8 mouse cellular contexts compared by ENCODE assay signal in genomic region chr10:7673673-7674072, GRCm38 (mm10). TPM values are rescaled to one million over a fixed set of nuclear protein-coding genes. Genes with fewer than 3 reads are reported as not detected.
A peak's percentile ranks its signal among the peaks of the same experiment; 100 is the strongest.
DNase-seq lines count a peak whose midpoint lies in the region; ATAC-seq and TF ChIP-seq lines count a peak whose summit lies in the region.

No protein-coding gene starts in this region.

- peak; percentile 43 for TF ChIP-seq CTCF in lung, embryonic 14.5 days (IDR thresholded peaks at IDR 0.05; ENCODE audit: low read depth)

- no peak overlapping the region for H3K4me2 ChIP-seq in hindbrain, embryonic 16.5 days (ENCODE audit: low read length)
- H3K4me2 ChIP-seq in hindbrain, embryonic 12.5 days (replicated peaks), result no peak overlapping the region
- H3K4me2 ChIP-seq in lung, embryonic 14.5 days, result no peak overlapping the region

- DNase-seq in ES-CJ7 (ENCODE audit: low read depth, low spot score), result peak; percentile 76
- peak; percentile 43 for DNase-seq in embryo, embryonic 11 days
- DNase-seq in lung, embryonic 14.5 days, result peak; percentile 63
- peak; percentile 14 to 17 for DNase-seq in thymus, postnatal 36 days
- no peak for DNase-seq in frontal cortex, postnatal 36 days (ENCODE audit: low spot score in 2 of 2)
- DNase-seq in ovary, postnatal 10 days (ENCODE audit: low spot score), result no peak

- H3K4me1 ChIP-seq in hindbrain, embryonic 16.5 days (ENCODE audit: control insufficient read depth, insufficient read depth, low read depth, low read length), result peaks cover 4% of the 10 kb centered on the region
- H3K4me1 ChIP-seq in hindbrain, embryonic 12.5 days, result 0 out of 2 replicates have a peak, but pooled peaks cover 3% of the 10 kb centered on the region
- H3K4me1 ChIP-seq in lung, embryonic 14.5 days (ENCODE audit: insufficient read depth), result no peaks in the 10 kb centered on the region

- H3K4me3 ChIP-seq in hindbrain, embryonic 16.5 days (ENCODE audit: low read length), result no peak overlapping the region
- no peak overlapping the region for H3K4me3 ChIP-seq in hindbrain, embryonic 12.5 days
- H3K4me3 ChIP-seq in lung, embryonic 14.5 days (ENCODE audit: low read depth, low read length), result no peak overlapping the region

- no peak overlapping the region for H3K27ac ChIP-seq in hindbrain, embryonic 16.5 days (ENCODE audit: low read depth, low read length)
- H3K27ac ChIP-seq in hindbrain, embryonic 12.5 days, result no peak overlapping the region
- H3K27ac ChIP-seq in lung, embryonic 14.5 days (ENCODE audit: low read depth), result no peak overlapping the region

- peak; percentile 45; the same call in 1 of the 2 replicates for ATAC-seq in hindbrain, embryonic 16.5 days
- no peak for ATAC-seq in hindbrain, embryonic 12.5 days (ENCODE audit: low FRiP score)
- no peak for ATAC-seq in lung, embryonic 14.5 days (ENCODE audit: insufficient read depth)

- no peaks in the 10 kb centered on the region for H3K9me3 ChIP-seq in hindbrain, embryonic 16.5 days (ENCODE audit: control insufficient read depth, low read length)
- no peaks in the 10 kb centered on the region for H3K9me3 ChIP-seq in hindbrain, embryonic 12.5 days (replicated peaks)
- H3K9me3 ChIP-seq in lung, embryonic 14.5 days (ENCODE audit: low read depth, low read length), result no peaks in the 10 kb centered on the region

- no peak overlapping the region for H3K9ac ChIP-seq in hindbrain, embryonic 16.5 days (ENCODE audit: low read depth, low read length)
- H3K9ac ChIP-seq in hindbrain, embryonic 12.5 days, result no peak overlapping the region
- no peak overlapping the region for H3K9ac ChIP-seq in lung, embryonic 14.5 days

- no peaks in the 10 kb centered on the region for H3K27me3 ChIP-seq in hindbrain, embryonic 16.5 days (replicated peaks; ENCODE audit: control insufficient read depth, insufficient read depth, low read length)
- no peaks in the 10 kb centered on the region for H3K27me3 ChIP-seq in hindbrain, embryonic 12.5 days
- H3K27me3 ChIP-seq in lung, embryonic 14.5 days (ENCODE audit: insufficient read depth, low read length), result no peaks in the 10 kb centered on the region

- WGBS in hindbrain, embryonic 16.5 days, result 83% methylated on average over 1 of the region's 1 CpGs
- WGBS in hindbrain, embryonic 12.5 days, result 71% methylated on average over 1 of the region's 1 CpGs
- WGBS in lung, embryonic 14.5 days, result 68% methylated on average over 1 of the region's 1 CpGs

- H3K36me3 ChIP-seq in hindbrain, embryonic 16.5 days (ENCODE audit: control insufficient read depth, insufficient read depth, low read length), result peaks cover 20% of the 10 kb centered on the region
- H3K36me3 ChIP-seq in hindbrain, embryonic 12.5 days, result peaks cover 49% of the 10 kb centered on the region
- peaks cover 65% of the 10 kb centered on the region for H3K36me3 ChIP-seq in lung, embryonic 14.5 days (ENCODE audit: insufficient read depth)

RNA-seq across cellular contexts. Expression of gene Nup43, which starts 6.4 kb away (rescaled TPM):
- polyA plus RNA-seq in hindbrain, embryonic 16.5 days (2015; fragmentation: Nextera tagmentation; extraction: Ambion mirVana), result 30.3 and 30.5 TPM in 2 replicates
- polyA plus RNA-seq in hindbrain, embryonic 12.5 days (2016; fragmentation: Nextera tagmentation; extraction: Ambion mirVana), result 40.6 and 42.2 TPM in 2 replicates
- 64.6 and 74.5 TPM in 2 replicates for polyA plus RNA-seq in lung, embryonic 14.5 days (2014; fragmentation: Nextera tagmentation; extraction: Ambion mirVana)

RNA-seq across cellular contexts. Expression of gene Pcmt1, which starts 7.3 kb away (rescaled TPM):
- polyA plus RNA-seq in hindbrain, embryonic 16.5 days (2015; fragmentation: Nextera tagmentation; extraction: Ambion mirVana), result 189 and 209 TPM in 2 replicates
- polyA plus RNA-seq in hindbrain, embryonic 12.5 days (2016; fragmentation: Nextera tagmentation; extraction: Ambion mirVana), result 136 and 137 TPM in 2 replicates
- 114 and 118 TPM in 2 replicates for polyA plus RNA-seq in lung, embryonic 14.5 days (2014; fragmentation: Nextera tagmentation; extraction: Ambion mirVana)

RNA-seq across cellular contexts. Expression of gene Lats1, which starts 7.3 kb away (rescaled TPM):
- polyA plus RNA-seq in hindbrain, embryonic 16.5 days (2015; fragmentation: Nextera tagmentation; extraction: Ambion mirVana), result 7.6 and 9.2 TPM in 2 replicates
- 16.4 and 17.0 TPM in 2 replicates for polyA plus RNA-seq in hindbrain, embryonic 12.5 days (2016; fragmentation: Nextera tagmentation; extraction: Ambion mirVana)
- 13.1 and 14.2 TPM in 2 replicates for polyA plus RNA-seq in lung, embryonic 14.5 days (2014; fragmentation: Nextera tagmentation; extraction: Ambion mirVana)

RNA-seq across cellular contexts. Expression of gene Katna1, which starts 52.1 kb away (rescaled TPM):
- polyA plus RNA-seq in hindbrain, embryonic 16.5 days (2015; fragmentation: Nextera tagmentation; extraction: Ambion mirVana), result 26.2 and 26.6 TPM in 2 replicates
- polyA plus RNA-seq in hindbrain, embryonic 12.5 days (2016; fragmentation: Nextera tagmentation; extraction: Ambion mirVana), result 48.2 and 51.5 TPM in 2 replicates
- polyA plus RNA-seq in lung, embryonic 14.5 days (2014; fragmentation: Nextera tagmentation; extraction: Ambion mirVana), result 58.3 TPM in 2 replicates

Comparison
In these comparisons a context has a peak if more than half of its experiments do, and no peak if none do; other contexts are left out.
1. DNase-seq: peak in ES-CJ7 (single experiment), embryo, embryonic 11 days (single experiment), lung, embryonic 14.5 days (single experiment) and thymus, postnatal 36 days (2 of 2); none in frontal cortex, postnatal 36 days (0 of 2) and ovary, postnatal 10 days (single experiment).